Mouse (Mus musculus) hematopoietic stem cell, adult 5-6 weeks (primary cell): ENCODE data around the gene Scgb1b7. TPM values are rescaled to one million over a fixed set of nuclear protein-coding genes. Genes with fewer than 3 reads are reported as not detected.
"Not testable (repeated sequence)": the region's sequence is repeated elsewhere in the genome, so short reads cannot be mapped to it uniquely, and the experiment has no call there.

Experiments used
- ATAC-seq, 2 experiments: fragments of 125-278 bp in 1 of 2; replicated peaks in 1 of 2; 2 replicates each; pipeline ENCODE4 v1.8.0; 2016 to 2017; ENCODE audit warnings: inconsistent platforms in 2 of 2, mild to moderate bottlenecking in 2 of 2, moderate number of reproducible peaks in 2 of 2, low read depth in 1 of 2, moderate TSS enrichment in 1 of 2; ENCODE audit not compliant: low FRiP score in 2 of 2, poor library complexity in 2 of 2, severe bottlenecking in 2 of 2, insufficient read depth in 1 of 2, low TSS enrichment in 1 of 2
- total RNA-seq: library from RNA; stranded (forward); fragments of 172-1452, 232-1000 nt; gene quantifications from 2 replicates; pipeline ENCODE4 v1.2.3, GENCODE M21; 2017

Scgb1b7 gene
- not detected in 2 replicates for total RNA-seq

GRCm38 (mm10) chr7:31712365-31712764 is at the start of gene Scgb1b7:
TSS of gene Scgb1b7 (plus strand) at chr7:31712665.
- ATAC-seq = not testable (repeated sequence)

- ATAC-seq = not testable (repeated sequence)
These were observed 6.8 kb upstream of the Scgb1b7 start, which contains the start of gene Scgb2b7 for GRCm38 (mm10) chr7:31705657-31706056. TSS of gene Scgb2b7 (minus strand) at chr7:31705757.

Other genes starting within 250 kb of the Scgb1b7 start
- gene Scgb2b7, start 6.9 kb upstream of the Scgb1b7 start, total RNA-seq = not detected in 2 replicates